Mouse (Mus musculus): ENCODE data around the gene Ints7.

The Ints7 gene

DNA sequence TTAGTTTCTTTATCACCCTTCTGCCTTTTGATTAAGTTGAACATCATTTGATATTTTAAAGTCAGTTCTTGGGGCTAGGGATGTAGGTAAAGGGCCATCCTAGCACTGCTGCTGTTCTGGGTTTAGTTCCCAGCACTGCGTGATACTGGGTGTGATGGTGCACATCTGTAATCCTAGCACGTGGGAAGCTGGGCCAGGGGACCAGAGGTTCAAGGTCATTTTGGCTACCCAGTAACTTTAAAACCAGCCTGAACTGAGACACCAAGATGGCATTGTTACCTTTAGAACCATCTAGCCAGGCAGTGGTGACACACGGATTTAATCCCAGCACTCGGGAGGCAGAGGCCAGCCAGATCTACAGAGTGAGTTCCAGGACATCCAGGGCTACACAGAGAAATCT is 8.4 kb downstream of the Ints7 start:
- DNase-seq (ENCODE audit: inconsistent age in 2 of 2, low spot score in 1 of 2): no peak

DNA sequence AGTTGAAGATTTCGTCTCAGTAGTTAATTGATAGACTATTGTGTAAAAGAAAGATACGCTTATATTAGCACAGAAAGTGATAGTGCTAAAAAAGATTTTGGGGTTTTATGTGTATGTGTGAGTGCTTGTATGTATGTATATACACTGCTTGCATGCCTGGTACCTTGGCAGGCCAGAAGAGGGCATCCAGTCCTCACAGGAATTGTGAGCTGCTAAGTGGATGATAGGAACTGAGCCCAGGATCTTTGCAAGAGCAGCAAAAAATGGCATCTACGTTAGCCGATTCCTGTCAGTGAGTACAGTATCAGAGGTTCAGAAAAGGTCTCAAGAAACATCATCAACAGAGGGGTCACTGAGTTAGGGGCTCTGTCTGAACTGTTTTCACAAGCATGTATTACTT is 9.0 kb downstream of the Ints7 start:
- no peak for DNase-seq (ENCODE audit: inconsistent age in 2 of 2, low spot score in 1 of 2)

DNA sequence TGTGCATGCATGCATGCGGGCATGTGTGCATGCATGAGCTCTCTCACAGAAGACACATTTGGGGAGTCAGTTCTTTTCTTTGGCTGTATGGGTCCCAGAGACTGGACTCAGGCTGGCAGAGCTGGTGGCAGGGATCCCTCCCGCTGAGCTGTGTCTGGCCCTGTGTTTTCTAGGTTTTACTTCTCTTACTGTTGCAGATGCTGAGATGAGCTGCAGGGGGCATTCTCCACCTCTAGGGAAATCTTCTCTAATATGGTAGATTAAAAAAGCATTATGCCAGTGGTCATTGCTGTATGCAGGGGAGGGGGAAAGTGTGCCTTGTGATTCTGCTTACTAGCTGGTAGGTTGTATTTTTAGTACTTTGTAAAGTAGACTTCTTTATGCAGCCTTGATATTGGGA is 10.3 kb downstream of the Ints7 start:
- DNase-seq (ENCODE audit: inconsistent age in 2 of 2, low spot score in 1 of 2): no peak

DNA sequence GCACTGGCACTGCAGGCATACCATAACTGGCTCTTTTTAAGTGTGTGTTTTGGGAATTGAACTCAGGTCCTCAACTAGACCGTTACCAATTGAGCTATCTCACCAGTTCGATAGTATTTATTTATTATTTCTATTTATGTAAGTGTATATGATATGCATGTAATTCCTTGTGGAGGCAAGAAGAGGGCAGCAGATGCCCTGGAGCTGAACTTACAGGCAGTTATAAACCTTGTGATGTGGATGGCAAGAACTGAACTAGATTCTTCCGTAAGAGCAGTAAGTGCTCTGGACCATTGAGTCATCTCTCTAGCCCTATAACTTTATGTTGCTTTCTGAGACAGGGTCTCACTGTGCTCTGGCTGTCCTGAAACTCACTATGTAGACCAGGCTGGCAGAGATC is 11.6 kb downstream of the Ints7 start:
- peak in 1 of 2 experiments; percentile 40 for DNase-seq (ENCODE audit: inconsistent age in 2 of 2, low spot score in 1 of 2)

DNA sequence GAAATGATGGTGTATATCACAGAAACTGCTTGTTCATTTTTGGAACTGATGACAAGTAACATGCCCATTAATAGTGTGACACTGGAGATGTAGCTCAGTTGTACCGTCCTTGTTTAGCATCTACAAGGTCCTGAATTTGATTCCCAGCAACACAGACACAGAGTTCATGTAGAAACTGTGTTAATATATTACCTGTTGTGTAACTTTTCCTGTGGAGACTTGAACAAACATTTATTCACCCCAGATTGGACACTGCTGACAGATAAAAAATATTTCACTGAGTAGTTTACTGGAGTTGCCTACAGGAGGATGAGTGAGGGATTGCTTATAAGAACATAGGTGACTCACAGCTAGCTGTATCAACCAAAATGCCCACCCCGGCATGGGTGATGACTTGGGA is 13.3 kb downstream of the Ints7 start:
- no peak for DNase-seq (ENCODE audit: inconsistent age in 2 of 2, low spot score in 1 of 2)

DNA sequence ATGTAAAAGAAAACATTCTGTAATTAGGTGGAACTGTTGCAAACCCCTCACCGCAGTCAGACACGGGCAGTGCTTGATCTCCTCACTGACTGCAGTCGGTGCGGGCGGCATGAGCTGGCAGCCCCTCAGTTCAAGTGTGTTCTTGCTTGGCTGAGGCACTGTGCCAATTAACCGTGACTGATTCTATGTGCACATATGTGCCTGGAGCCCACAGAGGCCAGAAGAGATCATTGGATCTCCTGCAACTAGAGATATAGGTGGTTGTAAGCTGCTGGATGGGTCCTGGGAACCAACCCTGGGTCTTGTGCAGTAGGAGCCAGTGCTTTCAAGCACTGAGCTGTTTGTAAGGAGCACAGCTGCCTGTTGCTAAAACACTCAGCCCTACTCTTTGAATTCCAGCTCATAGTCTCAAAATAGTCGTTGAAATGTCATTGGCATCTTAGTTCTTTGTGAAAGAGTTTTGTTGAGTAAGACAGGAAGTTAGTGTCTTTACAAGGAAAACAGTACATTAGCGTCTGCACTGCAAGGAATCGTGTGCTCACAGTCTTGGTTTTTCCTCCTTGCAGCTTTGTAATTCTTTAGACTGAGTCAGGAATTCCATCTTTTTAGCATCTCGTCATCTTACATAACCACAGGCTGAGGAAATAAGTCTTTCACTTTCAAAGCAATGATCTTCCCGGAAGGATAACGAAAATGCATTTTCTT is 16.7 kb downstream of the Ints7 start:
- DNase-seq (ENCODE audit: inconsistent age in 2 of 2, low spot score in 1 of 2): no peak

DNA sequence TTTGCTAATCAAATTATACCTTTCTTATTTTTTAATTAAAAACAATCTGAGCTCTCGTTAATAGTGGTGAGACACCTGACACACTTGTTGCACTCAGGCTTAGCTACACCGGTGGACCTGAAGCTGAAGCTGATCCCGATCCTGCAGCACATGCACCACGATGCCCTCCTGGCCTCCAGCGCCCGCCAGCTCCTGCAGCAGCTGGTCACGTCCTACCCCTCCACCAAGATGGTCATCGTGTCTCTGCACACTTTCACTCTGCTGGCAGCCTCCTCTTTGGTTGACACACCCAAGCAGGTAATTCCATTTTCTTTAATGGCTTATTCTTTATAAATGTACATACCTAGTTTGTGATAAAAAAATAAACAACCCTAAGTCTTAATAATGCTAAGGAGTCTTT is 20.6 kb downstream of the Ints7 start:
- no peak for DNase-seq (ENCODE audit: inconsistent age in 2 of 2, low spot score in 1 of 2)

DNA sequence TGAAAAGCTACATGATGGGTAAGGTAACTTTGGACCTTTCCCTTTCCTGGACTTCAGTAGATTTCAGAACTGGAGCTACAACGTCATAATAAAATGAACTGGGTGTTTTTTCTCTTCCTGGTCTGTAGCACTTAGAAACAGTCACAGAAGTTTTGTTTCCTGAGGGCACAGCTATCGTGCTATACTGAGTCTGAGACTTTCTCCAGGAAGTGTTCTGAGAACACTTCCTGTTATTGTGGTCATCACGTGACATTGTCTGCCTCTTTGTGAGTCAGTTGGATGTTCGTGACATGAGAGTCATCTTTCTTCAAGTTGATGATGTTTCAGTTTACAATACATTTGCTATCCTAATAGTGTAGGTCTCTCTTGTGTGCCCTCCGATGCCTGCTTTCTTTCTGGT is 23.8 kb downstream of the Ints7 start:
- DNase-seq (ENCODE audit: inconsistent age in 2 of 2, low spot score in 1 of 2): no peak

DNA sequence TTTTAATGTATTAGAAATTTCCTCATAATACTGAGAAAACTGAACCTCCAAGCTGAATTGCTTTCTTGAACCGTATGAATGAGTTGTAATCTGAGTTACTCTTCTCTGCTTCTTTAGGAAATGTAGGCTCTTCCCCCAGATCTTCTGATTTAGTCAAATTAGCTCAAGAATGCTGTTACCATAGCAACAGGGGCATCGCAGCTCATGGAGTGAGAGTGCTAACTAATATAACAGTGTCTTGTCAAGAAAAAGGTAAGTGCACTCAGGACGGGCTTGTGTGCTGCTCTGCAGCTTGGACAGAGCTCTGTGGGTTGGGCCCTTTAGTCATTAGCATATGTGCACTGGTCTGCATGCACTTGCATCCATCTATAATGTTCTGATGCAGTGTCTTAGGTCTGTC is 29.3 kb downstream of the Ints7 start:
- no peak for DNase-seq (ENCODE audit: inconsistent age in 2 of 2, low spot score in 1 of 2)

DNA sequence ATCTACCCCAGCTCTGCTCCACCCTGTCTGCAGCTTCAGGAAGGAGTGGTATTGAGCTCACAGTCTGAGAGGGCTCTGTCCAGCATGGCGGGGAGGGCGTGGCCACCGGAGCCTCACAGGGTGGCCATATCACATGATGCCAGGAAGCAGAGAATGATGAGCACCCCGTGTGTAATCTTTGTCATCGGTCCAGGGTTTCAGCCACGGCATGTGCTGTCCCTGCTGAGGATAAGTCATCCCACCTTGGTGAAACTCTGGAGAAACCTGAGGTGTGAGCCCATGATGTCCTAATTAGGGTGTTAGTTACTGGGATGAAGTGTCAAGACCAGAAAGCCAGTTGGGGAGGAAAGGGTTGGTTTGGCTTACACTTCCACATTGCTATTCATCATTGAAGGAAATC is 33.6 kb downstream of the Ints7 start:
- no peak for DNase-seq (ENCODE audit: inconsistent age in 2 of 2, low spot score in 1 of 2)

DNA sequence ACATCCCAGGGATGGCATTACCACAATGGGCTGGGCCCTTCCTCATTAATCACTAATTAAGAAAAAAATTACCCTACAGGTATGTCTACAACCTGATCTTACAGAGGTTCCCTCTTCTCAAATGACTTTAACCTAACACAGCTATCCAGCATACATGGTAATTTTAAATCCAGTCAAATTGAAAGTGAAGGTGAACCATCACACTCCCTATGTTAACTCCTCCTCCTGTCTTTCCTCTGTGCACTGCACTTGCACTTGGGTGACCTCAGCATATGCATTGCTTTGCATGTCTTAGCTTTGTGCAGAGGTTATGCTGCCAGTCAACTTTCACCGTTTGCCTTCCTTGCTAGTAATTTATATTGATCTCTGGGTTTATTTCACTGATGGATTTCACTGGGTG is 34.1 kb downstream of the Ints7 start:
- DNase-seq (ENCODE audit: inconsistent age in 2 of 2, low spot score in 1 of 2): no peak

DNA sequence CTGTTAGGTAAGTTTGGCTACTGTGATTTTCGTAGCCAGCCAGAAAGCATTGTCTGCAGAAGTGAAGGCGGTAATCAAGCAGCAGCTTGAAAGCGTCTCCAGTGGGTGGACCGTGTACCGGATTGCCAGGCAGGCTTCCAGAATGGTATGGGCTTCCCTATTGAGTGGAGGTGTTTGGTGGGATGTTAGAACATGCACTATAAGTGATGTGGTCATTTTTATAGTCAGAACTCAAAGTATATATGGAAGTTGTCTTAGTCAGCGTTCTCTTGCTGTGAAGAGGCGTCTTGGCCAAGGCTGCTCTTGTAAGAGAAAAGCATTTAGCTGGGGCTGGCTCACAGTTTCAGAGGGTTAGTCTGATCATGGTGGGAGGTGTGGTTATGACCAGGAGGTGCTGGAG is 34.9 kb downstream of the Ints7 start:
- DNase-seq (ENCODE audit: inconsistent age in 2 of 2, low spot score in 1 of 2): no peak

DNA sequence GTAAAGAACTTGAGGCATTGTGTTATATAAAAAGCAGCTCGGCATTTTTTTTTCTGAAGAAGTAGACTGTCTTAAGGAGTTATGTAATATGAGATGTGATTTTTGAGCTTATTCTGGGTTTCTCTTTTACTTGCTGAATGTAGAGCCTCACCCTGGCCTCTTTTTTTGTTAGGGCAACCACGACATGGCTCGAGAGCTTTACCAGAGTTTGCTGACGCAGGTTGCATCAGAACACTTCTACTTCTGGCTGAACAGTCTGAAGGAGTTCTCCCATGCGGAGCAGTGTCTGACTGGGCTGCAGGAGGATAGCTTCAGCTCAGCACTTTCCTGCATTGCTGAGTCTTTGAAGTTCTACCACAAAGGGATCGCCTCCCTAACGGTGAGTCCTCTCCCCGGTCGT is 36.2 kb downstream of the Ints7 start:
- no peak for DNase-seq (ENCODE audit: inconsistent age in 2 of 2, low spot score in 1 of 2)

DNA sequence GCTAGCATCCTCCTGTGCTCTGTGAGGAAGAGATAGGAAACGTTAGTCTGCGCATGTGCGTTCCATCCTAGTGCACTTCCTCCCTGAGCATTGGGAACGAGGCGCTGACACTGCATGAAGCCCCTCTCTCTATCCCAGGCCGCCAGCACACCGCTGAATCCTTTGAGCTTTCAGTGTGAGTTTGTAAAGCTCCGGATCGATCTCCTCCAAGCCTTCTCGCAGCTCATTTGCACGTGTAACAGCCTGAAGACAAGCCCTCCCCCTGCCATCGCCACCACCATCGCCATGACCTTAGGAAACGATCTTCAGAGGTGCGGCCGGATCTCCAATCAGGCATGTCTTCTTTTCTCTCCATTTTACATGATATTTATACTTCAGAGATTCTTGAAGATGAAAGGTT is 37.4 kb downstream of the Ints7 start:
- no peak for DNase-seq (ENCODE audit: inconsistent age in 2 of 2, low spot score in 1 of 2)

DNA sequence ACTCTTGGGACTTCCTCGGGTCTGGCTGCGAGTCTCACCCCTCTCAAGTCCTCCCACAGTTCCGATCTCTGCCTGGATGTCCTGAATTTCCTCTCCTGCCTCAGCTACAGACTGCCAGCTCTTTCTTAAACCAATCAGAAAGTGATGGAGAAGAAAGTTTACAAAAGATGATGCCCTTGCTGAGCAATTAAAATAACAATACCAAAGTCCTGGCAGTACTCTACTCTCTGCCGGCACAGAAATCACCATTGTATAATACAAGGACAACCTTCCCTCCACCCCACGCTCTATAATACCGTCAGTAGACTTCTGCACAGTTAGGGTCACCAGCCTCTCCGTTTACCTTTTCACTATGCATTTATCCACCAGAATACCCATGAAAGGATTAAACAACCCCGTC is 40.8 kb downstream of the Ints7 start:
- no peak for DNase-seq (ENCODE audit: inconsistent age in 2 of 2, low spot score in 1 of 2)

DNA sequence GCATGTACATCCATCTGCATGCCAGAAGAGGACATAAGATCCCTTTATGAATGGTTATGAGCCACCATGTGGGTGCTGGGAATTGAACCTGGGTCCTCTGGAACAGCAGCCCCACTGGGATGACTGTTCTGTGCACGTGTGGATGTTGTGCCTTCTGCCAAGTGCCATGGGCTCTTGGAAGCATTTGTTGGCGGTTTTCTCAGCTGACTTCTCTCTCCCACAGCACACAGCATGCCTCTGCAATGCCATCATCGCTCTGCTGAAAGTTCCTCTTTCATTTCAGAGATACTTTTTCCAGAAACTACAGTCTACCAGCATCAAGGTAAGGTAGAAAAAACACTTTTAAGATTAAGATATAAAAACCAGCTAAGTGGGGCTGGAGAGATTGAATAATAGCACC is 42.2 kb downstream of the Ints7 start:
- DNase-seq (ENCODE audit: inconsistent age in 2 of 2, low spot score in 1 of 2): no peak

DNA sequence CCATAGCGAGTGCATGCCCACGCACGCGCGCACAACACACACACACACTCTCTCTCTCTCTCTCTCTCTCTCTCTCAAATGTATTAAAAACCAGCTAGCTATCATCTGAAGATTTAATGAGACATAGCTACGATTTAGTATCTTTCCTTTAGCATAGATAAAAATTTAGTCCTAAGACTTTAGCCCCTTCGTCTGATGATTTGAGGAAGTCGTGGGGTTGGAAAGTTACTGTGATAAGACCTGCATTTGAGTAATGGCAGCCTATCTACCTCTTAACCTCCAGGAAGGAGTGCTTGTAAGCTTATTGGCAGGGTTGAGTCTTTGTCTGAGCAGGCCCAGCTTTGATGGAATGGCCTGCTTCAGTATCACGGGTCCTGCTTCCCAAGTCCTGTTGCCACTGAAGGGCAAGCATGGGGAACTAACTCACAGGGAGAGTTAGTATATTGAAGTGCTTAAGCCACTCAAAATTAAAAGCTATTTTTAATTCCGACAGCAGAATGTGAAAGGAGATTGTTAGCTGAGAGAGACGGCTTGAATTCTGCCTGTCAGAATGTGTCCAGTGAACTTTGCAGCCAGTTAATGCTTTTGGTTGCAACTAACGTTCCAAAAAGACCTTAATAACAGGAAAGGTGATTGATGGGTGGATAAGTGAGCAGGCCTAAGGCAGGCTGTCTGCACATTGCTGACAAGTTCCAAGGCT is 42.8 kb downstream of the Ints7 start:
- no peak for DNase-seq (ENCODE audit: inconsistent age in 2 of 2, low spot score in 1 of 2)

DNA sequence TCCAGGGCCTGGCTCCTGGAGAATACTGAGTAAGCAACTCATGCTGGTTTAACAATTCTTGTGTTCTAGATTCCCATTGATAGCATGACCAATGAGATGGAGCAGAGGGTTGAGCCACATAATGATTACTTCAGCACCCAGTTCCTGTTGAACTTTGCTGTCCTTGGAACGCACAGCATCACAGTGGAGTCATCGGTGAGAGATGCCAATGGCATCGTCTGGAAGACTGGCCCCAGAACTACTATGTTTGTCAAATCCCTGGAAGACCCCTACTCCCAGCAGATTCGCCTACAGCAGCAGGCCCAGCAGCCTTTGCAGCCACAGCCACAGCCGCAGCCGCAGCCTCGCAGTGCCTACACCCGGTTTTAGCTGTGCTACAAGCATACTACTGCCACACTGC is 45.7 kb downstream of the Ints7 start:
- DNase-seq (ENCODE audit: inconsistent age in 2 of 2, low spot score in 1 of 2): peak; percentile 25 to 76

DNA sequence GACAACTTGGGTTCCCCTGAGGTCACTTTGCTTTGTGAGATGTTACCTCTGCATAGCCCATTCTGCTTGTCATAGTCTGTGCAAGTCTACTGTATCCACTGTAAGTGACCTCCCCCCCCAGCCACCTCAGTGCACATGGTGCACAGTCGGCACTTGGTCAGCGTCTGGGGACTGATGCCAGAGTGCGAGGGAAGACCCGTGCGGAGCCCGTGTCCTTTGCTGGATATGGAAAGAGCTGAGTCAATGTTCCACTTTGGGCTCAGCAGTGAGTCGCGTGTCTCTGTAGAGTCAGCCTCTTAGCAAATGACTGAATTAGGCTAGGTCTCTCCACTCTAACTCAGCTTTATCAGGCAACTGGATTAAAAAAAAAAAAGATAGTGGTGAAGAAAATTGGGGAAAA is 47.4 kb downstream of the Ints7 start:
- DNase-seq (ENCODE audit: inconsistent age in 2 of 2, low spot score in 1 of 2): peak; percentile 30 to 39

DNA sequence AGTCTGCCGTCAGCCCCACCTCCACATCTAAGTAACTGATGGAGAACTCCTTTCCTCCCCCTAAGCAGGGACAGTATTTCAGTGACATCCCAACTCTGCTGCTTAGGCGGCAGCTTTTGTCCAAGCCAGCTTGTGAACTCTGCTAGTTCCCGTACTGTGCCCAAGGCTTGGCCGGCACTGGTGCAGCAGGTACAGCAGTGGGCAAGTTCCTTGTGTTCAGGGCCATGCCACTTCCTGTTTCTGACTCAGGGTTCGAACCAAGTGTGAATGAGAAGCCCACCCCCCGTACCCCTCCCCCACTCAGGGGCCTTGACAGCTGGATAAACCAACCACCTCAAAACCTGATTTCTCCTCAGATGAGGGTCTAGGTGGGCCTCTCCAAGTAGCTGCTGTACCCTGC is 49.1 kb downstream of the Ints7 start:
- no peak for DNase-seq (ENCODE audit: inconsistent age in 2 of 2, low spot score in 1 of 2)

DNA sequence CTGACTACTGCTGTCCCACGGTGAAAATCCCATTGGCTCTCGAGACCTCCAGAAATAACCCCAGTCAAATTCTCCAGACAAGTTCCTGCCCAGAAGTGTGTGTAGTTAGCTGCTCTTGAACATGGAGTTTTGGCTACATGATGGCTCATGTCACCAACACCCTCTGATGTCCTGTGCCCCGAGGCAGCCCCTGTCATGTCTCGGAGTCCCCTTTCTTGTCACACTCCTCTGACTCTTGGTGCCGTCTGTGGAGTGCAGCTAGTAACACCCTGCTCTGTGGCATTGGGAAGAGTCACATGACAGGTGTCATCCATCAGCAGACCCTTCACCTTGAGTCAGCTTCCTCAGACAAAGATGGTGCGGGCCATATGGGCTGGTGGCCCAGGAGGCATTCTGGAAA is 49.6 kb downstream of the Ints7 start:
- no peak for DNase-seq (ENCODE audit: inconsistent age in 2 of 2, low spot score in 1 of 2)

DNA sequence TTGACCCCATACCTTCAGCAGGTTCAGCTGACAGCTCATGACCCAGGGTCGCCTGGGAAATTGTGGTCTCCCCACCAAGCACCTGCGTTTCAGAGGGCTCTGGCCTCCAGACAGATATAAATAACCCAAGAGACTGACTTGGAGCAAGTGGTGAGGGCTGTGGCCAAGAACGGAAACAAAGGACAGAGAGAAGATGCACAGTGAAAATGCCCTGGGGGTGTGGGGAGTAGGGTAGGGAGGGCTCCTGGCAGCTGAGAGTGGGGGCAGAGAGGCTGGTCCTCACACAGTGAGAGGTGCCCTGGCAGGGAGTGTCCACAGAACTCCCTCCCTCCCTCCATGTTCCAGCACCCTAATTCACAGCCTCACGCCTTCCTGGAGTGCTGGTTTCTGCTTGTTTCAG is 50.2 kb downstream of the Ints7 start:
- no peak for DNase-seq (ENCODE audit: inconsistent age in 2 of 2, low spot score in 1 of 2)

All from adrenal gland, adult (tissue).